Mouse (Mus musculus): ENCODE data around the gene Itpkc.
"Not testable (repeated sequence)": the region's sequence is repeated elsewhere in the genome, so short reads cannot be mapped to it uniquely, and the experiment has no call there.

GRCm38 (mm10) chr7:27244088-27244487 is 15.6 kb upstream of the Itpkc start:
- TF ChIP-seq CTCF (conservative IDR thresholded peaks at IDR 0.05; ENCODE audit: low read length): peak; percentile 86
- TF ChIP-seq POU5F1, NANOG (IDR thresholded peaks at IDR 0.05; ENCODE audit: borderline replicate concordance, low read length): not testable (repeated sequence)

Data from E14TG2a.4 (cell line).